Mouse (Mus musculus): Measurements from ENCODE around the gene Nat8f2. TPM values are rescaled to one million over a fixed set of nuclear protein-coding genes. Genes with fewer than 3 reads are reported as not detected.
"Not testable (repeated sequence)": the region's sequence is repeated elsewhere in the genome, so short reads cannot be mapped to it uniquely, and the experiment has no call there.

Gene Nat8f2
- polyA plus RNA-seq, 1 experiment, result 0.15 TPM

GRCm38 (mm10) chr6:85866166-85866565 is 2.8 kb downstream of the Nat8f2 start:
- WGBS, result 84% methylated on average over 3 of the region's 3 CpGs
- not testable (repeated sequence) for DNase-seq (ENCODE audit: low read depth, low spot score)

GRCm38 (mm10) chr6:85864900-85865639 is 3.9 kb downstream of the Nat8f2 start:
- 67% methylated on average over 6 of the region's 7 CpGs for WGBS
- not testable (repeated sequence) for DNase-seq (ENCODE audit: low read depth, low spot score)

- 88% methylated on average over 2 of the region's 2 CpGs for WGBS
- no peak for DNase-seq (ENCODE audit: low read depth, low spot score)
These were observed 5.1 kb downstream of the Nat8f2 start for GRCm38 (mm10) chr6:85863840-85864239.

DNA sequence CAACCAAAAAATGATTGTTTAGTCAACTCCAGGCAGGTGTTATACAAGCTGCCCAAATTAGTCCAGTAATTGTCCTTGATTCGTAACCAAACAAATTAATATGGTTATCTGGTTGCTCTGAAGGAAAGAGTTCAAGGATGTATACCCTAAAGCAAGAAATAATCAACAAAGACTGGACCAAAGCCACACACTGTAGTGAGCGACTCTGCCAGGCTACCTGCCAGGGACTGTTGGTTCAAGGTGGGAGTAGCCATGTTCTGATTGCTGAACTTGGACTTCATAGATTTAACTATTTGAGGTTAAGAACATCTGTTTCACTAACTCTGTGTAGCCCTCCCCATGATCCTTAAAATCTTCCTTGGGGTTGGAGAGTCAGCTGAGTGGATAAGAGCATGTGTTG is 5.8 kb downstream of the Nat8f2 start:
- 32% methylated on average over 2 of the region's 2 CpGs for WGBS

DNA sequence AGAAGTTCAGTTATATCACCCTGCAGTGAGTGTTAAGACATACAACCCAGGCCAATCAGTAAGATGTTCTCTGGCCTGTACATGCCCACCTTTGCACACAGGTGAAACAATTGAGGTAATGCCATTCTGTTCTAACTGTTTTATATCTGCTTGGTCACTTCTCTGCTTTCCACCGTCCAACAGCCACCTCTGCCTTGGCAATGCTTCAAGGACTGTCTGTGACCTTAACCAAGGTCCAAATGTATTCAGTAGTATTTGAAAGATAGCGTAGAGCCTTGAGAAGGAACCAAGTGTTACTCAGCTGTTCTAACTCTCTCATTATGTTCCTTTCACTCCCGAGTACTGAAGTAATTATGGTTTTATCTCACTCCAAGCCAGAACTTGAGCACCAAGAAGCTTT is 6.4 kb downstream of the Nat8f2 start:
- WGBS, result 30% methylated on average over 3 of the region's 3 CpGs
- no peak for DNase-seq (ENCODE audit: low read depth, low spot score)

More for the DNA sequence above, 5.8 kb downstream of the Nat8f2 start:
- no peak for DNase-seq (ENCODE audit: low read depth, low spot score)

GRCm38 (mm10) chr6:85861247-85861646 is 7.7 kb downstream of the Nat8f2 start:
- whole genome bisulfite sequencing, result 78% methylated on average over 3 of the region's 3 CpGs
- DNase-seq (ENCODE audit: low read depth, low spot score), result no peak

DNA sequence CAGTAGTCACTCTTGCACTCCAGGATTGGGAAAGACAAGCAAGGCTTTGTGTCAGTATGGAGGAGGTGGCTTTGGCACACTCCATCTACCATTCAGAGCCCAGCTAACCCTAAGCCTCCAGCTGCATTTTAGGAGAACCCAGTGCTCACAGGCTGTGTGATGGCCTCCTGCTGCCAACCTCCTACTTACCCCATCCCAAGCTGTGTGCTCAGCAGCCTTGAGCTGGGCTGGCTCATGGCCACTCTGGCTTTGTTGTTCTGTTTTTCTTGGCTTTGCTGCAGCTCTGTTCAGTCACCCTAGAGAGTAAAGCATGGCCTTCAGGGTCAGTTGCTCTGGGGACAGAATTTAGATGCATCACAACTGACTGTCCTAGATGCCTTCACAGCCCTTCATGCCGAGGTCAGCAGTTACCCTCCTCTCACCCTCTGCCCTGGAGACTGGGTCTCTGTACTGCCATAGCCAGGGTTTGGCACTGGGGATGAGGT is 12.7 kb downstream of the Nat8f2 start:
- no peak for DNase-seq (ENCODE audit: low read depth, low spot score)
- WGBS, result 77% methylated on average over 1 of the region's 1 CpGs

DNA sequence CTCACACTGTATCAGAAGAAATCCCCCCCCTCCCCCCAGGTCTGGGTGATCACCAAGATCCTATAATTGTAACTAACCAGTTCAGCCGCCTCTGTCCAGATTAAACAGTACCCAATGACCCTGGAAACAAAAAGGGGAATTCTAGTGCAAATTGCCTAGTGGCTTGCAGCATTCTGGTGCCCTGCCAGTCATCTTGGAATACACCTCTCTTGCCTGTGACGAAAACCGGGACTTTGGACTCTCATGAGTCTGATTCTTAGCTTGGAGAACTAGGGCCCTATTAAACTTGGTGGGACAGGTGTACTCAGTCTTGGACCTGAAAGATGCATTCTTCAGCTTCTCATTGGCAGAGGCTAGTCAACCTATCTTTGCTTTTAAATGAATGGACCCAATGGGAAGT is 15.5 kb downstream of the Nat8f2 start:
- whole genome bisulfite sequencing, result 37% methylated on average over 3 of the region's 3 CpGs
- peak; percentile 69 for DNase-seq (ENCODE audit: low read depth, low spot score)

DNA sequence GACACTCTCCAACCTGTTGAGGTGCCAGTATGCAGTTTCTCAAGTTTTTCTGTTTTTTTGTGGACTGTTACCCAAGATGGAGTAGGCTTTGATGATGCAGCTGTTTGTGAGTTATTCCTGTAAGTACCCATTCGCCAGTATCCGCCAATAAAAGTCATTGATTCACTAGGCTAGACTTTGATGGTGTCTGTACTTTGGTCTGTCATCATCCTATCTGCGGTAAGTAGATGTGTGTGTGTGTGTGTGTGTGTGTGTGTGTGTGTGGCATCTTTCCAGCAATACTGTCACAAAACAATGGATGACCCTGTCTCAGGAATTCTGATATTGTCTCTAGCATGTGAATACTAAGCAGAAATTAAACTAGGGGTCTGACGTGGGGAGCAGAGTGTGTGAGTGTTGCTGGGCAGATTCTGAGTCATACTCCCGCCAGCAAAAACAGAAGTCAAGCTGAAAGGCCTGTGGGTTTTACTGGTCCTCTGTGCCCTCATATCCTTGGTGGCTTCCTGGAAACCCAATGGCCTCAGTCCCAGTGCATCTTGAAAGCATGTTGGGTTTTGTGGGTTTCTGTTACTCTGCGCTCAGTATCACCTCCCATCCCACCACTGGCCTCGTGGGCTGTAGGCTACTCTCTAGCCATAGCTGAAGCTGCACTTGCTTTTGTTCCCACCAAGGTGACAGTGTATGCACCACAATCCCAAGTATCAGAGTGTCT is 17.7 kb downstream of the Nat8f2 start:
- 44% methylated on average over 7 of the region's 7 CpGs for WGBS
- peak; percentile 39 for DNase-seq (ENCODE audit: low read depth, low spot score)

GRCm38 (mm10) chr6:85849240-85849639 is 19.7 kb downstream of the Nat8f2 start:
- 26% methylated on average over 2 of the region's 2 CpGs for WGBS
- DNase-seq (ENCODE audit: low read depth, low spot score), result no peak

- no peak for DNase-seq (ENCODE audit: low read depth, low spot score)
- WGBS, result 89% methylated on average over 4 of the region's 4 CpGs
These were observed 20.8 kb downstream of the Nat8f2 start for GRCm38 (mm10) chr6:85848140-85848539.

DNA sequence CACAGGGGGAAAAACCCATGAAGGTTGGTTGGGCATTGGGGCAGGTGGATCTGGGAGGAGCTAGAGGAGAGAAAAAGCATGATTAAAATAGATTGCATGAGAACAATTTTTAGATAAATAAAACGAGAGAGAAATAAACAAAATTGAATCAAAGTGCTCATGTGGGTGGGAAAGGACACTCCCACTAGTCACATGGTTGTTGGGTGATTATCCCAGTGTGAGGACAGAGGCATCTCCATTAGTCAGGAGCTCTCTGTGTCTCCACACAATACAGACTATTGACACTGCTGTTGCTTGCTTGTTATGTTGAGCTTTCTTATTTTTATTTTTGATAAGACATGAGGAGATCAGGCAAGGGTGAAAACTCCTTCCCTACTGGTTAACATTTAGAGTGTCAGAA is 22.0 kb downstream of the Nat8f2 start:
- WGBS, result 21% methylated on average over 1 of the region's 1 CpGs
- no peak for DNase-seq (ENCODE audit: low read depth, low spot score)

- 87% methylated on average over 25 of the region's 25 CpGs for WGBS
- not testable (repeated sequence) for DNase-seq (ENCODE audit: low read depth, low spot score)
These were observed 25.1 kb downstream of the Nat8f2 start for GRCm38 (mm10) chr6:85843677-85844458.

DNA sequence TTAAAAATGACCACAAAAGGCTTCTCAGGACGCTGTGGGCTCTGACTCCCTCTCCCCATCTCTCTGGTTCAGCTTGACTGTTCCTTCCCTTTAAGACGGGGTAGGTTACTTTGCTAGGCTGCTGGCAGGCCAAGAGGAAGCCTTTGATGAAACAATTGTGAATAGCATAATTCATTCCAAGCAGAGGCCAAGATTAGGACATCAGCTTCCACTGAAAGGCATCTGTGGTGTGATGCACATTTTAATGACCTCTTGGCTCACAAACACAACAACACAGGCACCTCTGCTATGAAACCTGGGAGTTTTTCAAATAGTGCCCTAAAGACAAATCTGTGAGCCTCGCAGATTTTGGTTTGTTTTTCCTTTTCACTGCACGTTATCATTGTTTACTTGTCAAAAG is 29.0 kb downstream of the Nat8f2 start:
- no peak for DNase-seq (ENCODE audit: low read depth, low spot score)
- 67% methylated on average over 4 of the region's 4 CpGs for WGBS

GRCm38 (mm10) chr6:85838674-85839073 is 30.3 kb downstream of the Nat8f2 start:
- WGBS, result 90% methylated on average over 8 of the region's 8 CpGs
- no peak for DNase-seq (ENCODE audit: low read depth, low spot score)

DNA sequence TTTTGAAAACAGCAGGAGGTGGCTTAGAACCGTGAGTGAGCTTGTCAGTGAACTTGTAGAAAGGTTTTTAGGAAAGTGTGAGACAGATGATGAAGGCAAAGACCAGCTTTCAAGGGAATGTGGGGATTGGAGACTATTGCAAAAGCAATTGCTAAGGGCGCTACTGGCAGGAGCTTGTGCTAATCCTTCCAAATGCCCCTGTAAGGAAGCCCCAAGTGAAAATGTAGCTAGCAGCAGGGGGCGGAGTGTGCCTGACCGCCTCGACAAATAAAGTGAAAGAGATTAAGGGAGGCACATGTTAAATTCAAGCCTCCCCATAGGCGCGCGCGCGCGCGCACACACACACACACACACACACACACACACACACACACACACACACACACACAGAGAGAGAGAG is 31.7 kb downstream of the Nat8f2 start:
- 20% methylated on average over 12 of the region's 12 CpGs for WGBS

DNA sequence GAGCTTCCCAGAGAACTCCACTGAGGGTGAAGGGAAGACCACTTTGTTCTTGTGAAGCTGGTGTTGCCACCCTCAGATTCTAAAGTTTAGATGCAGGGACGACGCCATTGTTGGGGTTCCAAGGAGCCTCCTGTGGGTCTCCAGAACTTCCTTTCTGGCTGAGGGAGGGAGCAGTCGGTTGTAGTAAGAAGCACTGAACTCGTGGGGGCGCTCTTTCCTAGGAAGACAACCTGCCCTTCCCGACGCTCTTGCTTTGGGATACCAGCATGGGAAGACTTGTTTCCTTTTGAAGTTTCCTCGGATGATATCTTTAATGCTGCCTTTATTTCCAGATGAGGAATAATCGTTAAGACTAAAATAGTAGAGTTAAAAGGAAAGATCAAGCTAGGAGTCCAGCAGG is 32.1 kb downstream of the Nat8f2 start:
- DNase-seq (ENCODE audit: low read depth, low spot score), result not testable (repeated sequence)
- WGBS, result 8% methylated on average over 9 of the region's 9 CpGs

More for the DNA sequence above, 31.7 kb downstream of the Nat8f2 start:
- DNase-seq (ENCODE audit: low read depth, low spot score), result not testable (repeated sequence)

DNA sequence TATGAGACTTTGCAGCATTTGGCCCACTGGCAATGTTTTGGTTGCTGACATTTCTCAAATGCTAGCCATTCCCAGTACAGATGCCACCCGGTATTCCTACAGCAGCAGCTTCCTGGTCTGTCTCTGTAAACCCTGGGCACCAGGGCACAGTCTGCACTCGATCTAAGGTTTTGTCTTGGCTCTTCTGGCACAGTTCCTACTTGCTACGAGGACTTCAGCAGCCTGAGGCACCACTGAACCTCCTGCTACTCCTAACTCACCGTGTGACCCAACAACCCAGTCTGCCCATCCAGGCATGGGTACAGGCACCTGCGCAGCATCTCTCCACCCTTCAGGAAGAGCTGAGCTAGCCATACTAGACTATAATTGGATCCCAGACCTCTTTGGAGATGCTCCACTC is 32.9 kb downstream of the Nat8f2 start:
- not testable (repeated sequence) for DNase-seq (ENCODE audit: low read depth, low spot score)
- WGBS, result 56% methylated on average over 5 of the region's 5 CpGs

DNA sequence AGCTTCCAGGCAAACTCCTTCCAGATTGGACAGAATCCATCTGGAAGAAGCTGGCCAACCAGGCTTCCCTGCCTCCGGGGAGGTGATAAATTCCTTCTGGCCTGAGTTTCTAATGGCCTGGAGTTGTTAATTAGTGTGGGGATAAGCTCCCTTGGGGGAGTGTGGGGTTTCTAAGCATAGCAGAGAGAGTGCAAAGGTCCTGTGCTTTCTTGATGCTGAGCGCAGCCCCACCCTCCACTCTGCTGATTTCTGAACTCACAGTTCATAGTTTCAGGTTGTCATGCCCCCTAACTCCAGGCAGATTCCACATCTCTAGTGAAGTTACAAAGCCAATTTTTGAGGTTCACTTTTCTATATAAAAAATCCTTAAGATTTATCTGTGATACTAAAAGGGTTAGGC is 33.9 kb downstream of the Nat8f2 start:
- WGBS, result 79% methylated on average over 1 of the region's 2 CpGs
- not testable (repeated sequence) for DNase-seq (ENCODE audit: low read depth, low spot score)

DNA sequence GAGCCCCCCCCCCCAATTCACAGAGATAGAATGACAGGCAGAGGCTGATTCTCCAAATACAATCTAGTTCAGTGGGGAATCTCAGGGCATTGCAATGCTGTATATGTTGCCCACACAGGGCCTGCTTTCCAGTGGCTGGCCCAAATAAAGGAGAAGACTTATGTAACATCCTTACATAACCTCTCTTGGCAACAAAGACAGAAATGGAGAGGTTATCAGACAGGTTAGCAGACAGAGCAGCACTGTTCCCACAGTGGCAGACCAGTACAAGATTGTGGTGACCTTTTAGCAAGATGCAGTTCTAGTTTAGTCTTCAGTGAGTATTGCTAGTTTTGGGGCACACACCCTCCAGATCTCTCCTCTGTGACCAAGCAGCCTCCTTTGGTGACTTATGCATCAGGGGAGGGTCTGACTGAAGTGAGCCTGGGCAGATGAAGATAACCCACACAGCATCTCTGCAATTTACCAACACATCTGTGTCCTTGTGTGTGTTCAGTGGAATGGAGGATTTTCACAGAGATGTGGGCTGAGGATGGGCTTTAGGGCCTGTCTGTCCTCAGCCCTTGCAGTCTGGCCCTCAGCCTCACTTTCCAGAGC is 34.4 kb downstream of the Nat8f2 start:
- DNase-seq (ENCODE audit: low read depth, low spot score), result not testable (repeated sequence)

All from large intestine, adult 2 months (tissue).